Mouse (Mus musculus) heart, embryonic 14.5 days (tissue): ENCODE measurements around the gene Scrn3. TPM values are rescaled to one million over a fixed set of nuclear protein-coding genes. Genes with fewer than 3 reads are reported as not detected.

Experiments used
- ATAC-seq: fragments of 200-750 bp; cut with Nextera tagmentation; 2 replicates; pipeline ENCODE4 v1.8.0; 2017; ENCODE audit warnings: low read depth, moderate TSS enrichment; ENCODE audit not compliant: insufficient number of reproducible peaks, insufficient read depth, low FRiP score
- H3K27ac ChIP-seq, 2 experiments: fragments of 200-500 bp in 1 of 2; fragments of 300-500 bp in 1 of 2; sonication (generic) in 1 of 2; replicated peaks in 1 of 2; 2 replicates each; pipeline ENCODE4 v1.5.1; 2012 to 2014; ENCODE audit warnings: low read depth in 2 of 2, low read length in 2 of 2, control low read depth in 1 of 2, mild to moderate bottlenecking in 1 of 2, mixed read lengths in 1 of 2; ENCODE audit not compliant: control insufficient read depth in 1 of 2, insufficient read depth in 1 of 2
- H3K27me3 ChIP-seq: fragments of 300-500 bp; sonication (generic); 2 replicates; pipeline ENCODE4 v1.6.1; 2014; ENCODE audit warnings: mild to moderate bottlenecking, low read length, control low read depth; ENCODE audit not compliant: control insufficient read depth, insufficient read depth
- H3K36me3 ChIP-seq: fragments of 300-500 bp; sonication (generic); 2 replicates; pipeline ENCODE4 v1.6.1; 2014; ENCODE audit warnings: mild to moderate bottlenecking, control low read depth, low read length, mixed read lengths; ENCODE audit not compliant: control insufficient read depth, insufficient read depth
- H3K4me1 ChIP-seq, 2 experiments: fragments of 200-500 bp in 1 of 2; fragments of 300-500 bp in 1 of 2; sonication (generic) in 1 of 2; 2 replicates each; pipeline ENCODE4 v1.6.1; 2012 to 2014; ENCODE audit warnings: low read length in 2 of 2, control low read depth in 1 of 2, mixed read lengths in 1 of 2; ENCODE audit not compliant: control insufficient read depth in 2 of 2, insufficient read depth in 2 of 2
- H3K4me2 ChIP-seq: fragments of 300-500 bp; sonication (generic); 2 replicates; pipeline ENCODE4 v1.6.1; 2014; ENCODE audit warnings: mild to moderate bottlenecking, low read length
- H3K4me3 ChIP-seq, 2 experiments: fragments of 200-500 bp in 1 of 2; fragments of 300-500 bp in 1 of 2; sonication (generic) in 1 of 2; 2 replicates each; pipeline ENCODE4 v1.5.1; 2012 to 2014; ENCODE audit warnings: low read length in 2 of 2, mild to moderate bottlenecking in 2 of 2, control low read depth in 1 of 2, low read depth in 1 of 2, moderate library complexity in 1 of 2; ENCODE audit not compliant: control insufficient read depth in 1 of 2, insufficient read depth in 1 of 2
- H3K9ac ChIP-seq: fragments of 300-500 bp; sonication (generic); 2 replicates; pipeline ENCODE4 v1.6.1; 2014; ENCODE audit warnings: mild to moderate bottlenecking, low read length
- H3K9me3 ChIP-seq: fragments of 300-500 bp; sonication (generic); 2 replicates; pipeline ENCODE4 v1.6.1; 2016; ENCODE audit warnings: low read length, control low read depth; ENCODE audit not compliant: control insufficient read depth
- WGBS: fragments of 180-500 bp; shearing (Covaris S2); extraction: QIAGEN DNeasy Blood & Tissue Kit; methylation state at CpG from one replicate; pipeline ENCODE4 v1.1.7; 2014; 5-methylcytosine and 5-hydroxymethylcytosine counted together
- polyA plus RNA-seq: library from polyadenylated mRNA; unstranded; fragments of >200 nt; fragmentation: Nextera tagmentation; extraction: Ambion mirVana; gene quantifications from 2 replicates; pipeline ENCODE4 v1.2.1, GENCODE M21; 2014

Gene Scrn3
- polyA plus RNA-seq, 1 experiment from 2014 or later: 13.7 TPM

GRCm38 (mm10) chr2:73348221-73348620, 35.8 kb downstream of the Scrn3 start:
- no peak overlapping the region for H3K4me3 ChIP-seq
- no peak overlapping the region for H3K4me2 ChIP-seq

GRCm38 (mm10) chr2:73351496-73351895, 39.1 kb downstream of the Scrn3 start:
- 43% methylated on average over 5 of the region's 5 CpGs for WGBS
- H3K4me3 ChIP-seq: 0 out of 4 replicates have a peak overlapping the region, but pooled peaks of 1 of the 2 experiments have one; percentile 4
- peak overlapping the region; percentile 44 for H3K4me2 ChIP-seq
- ATAC-seq: no peak
- no peaks in the 10 kb centered on the region for H3K36me3 ChIP-seq
- no peaks in the 10 kb centered on the region for H3K27me3 ChIP-seq
- no peak overlapping the region; a peak in 1 of 4 replicates for H3K27ac ChIP-seq
- H3K9ac ChIP-seq: 0 out of 2 replicates have a peak overlapping the region, but pooled peaks have one; percentile 4
- H3K9me3 ChIP-seq: no peaks in the 10 kb centered on the region
- peaks cover 0 to 14% of the 10 kb centered on the region in 2 experiments; a peak in 2 of 4 replicates for H3K4me1 ChIP-seq

More at GRCm38 (mm10) chr2:73348221-73348620, 35.8 kb downstream of the Scrn3 start:
- 85% methylated on average over 6 of the region's 6 CpGs for WGBS
- no peaks in the 10 kb centered on the region for H3K27me3 ChIP-seq
- H3K9me3 ChIP-seq: no peaks in the 10 kb centered on the region
- H3K4me1 ChIP-seq: peaks cover 0 to 14% of the 10 kb centered on the region in 2 experiments; a peak in 2 of 4 replicates
- ATAC-seq: no peak
- no peaks in the 10 kb centered on the region for H3K36me3 ChIP-seq
- H3K27ac ChIP-seq: no peak overlapping the region
- H3K9ac ChIP-seq: no peak overlapping the region

GRCm38 (mm10) chr2:73351927-73352374, 39.5 kb downstream of the Scrn3 start:
- Histone ChIP-seq H3K9ac (no peak overlapping the region), H3K9me3 (no peaks in the 10 kb centered on the region), H3K27ac (no peak overlapping the region; a peak in 1 of 4 replicates), H3K4me2 (peak overlapping the region; percentile 44), H3K4me3 (0 out of 4 replicates have a peak overlapping the region, but pooled peaks of 1 of the 2 experiments have one; percentile 4), H3K4me1 (peaks cover 0 to 14% of the 10 kb centered on the region in 2 experiments; a peak in 2 of 4 replicates), H3K36me3 (no peaks in the 10 kb centered on the region), H3K27me3 (no peaks in the 10 kb centered on the region)
- no peak; the same call in 1 of the 2 replicates for ATAC-seq
- WGBS: 15% methylated on average over 7 of the region's 7 CpGs

GRCm38 (mm10) chr2:73357004-73357403, 44.6 kb downstream of the Scrn3 start:
- no peak overlapping the region for H3K9ac ChIP-seq
- 73% methylated on average over 18 of the region's 18 CpGs for WGBS
- no peak overlapping the region for H3K27ac ChIP-seq
- no peaks in the 10 kb centered on the region for H3K36me3 ChIP-seq
- H3K4me3 ChIP-seq: no peak overlapping the region
- H3K4me1 ChIP-seq: 0 out of 4 replicates have a peak, but pooled peaks cover 0 to 5% of the 10 kb centered on the region in 2 experiments
- H3K4me2 ChIP-seq: 0 out of 2 replicates have a peak overlapping the region, but pooled peaks have one; percentile 4
- no peaks in the 10 kb centered on the region for H3K27me3 ChIP-seq
- no peaks in the 10 kb centered on the region for H3K9me3 ChIP-seq
- no peak for ATAC-seq

- Histone ChIP-seq H3K4me1 (no peaks in the 10 kb centered on the region), H3K27ac (no peak overlapping the region), H3K27me3 (no peaks in the 10 kb centered on the region), H3K9ac (no peak overlapping the region), H3K36me3 (no peaks in the 10 kb centered on the region), H3K4me3 (no peak overlapping the region), H3K4me2 (no peak overlapping the region), H3K9me3 (no peaks in the 10 kb centered on the region)
- no peak for ATAC-seq
- 82% methylated on average over 5 of the region's 5 CpGs for WGBS
These were observed 47.5 kb downstream of the Scrn3 start for GRCm38 (mm10) chr2:73359941-73360340.

- Histone ChIP-seq H3K36me3 (no peaks in the 10 kb centered on the region), H3K27ac (no peak overlapping the region), H3K4me2 (no peak overlapping the region), H3K9me3 (no peaks in the 10 kb centered on the region), H3K4me3 (no peak overlapping the region), H3K9ac (no peak overlapping the region), H3K27me3 (no peaks in the 10 kb centered on the region), H3K4me1 (no peaks in the 10 kb centered on the region)
- no peak for ATAC-seq
- 88% methylated on average over 2 of the region's 2 CpGs for WGBS
These were observed 48.1 kb downstream of the Scrn3 start for GRCm38 (mm10) chr2:73360536-73360935.

- Histone ChIP-seq H3K27ac (no peak overlapping the region), H3K27me3 (no peaks in the 10 kb centered on the region), H3K4me2 (no peak overlapping the region), H3K9ac (no peak overlapping the region), H3K9me3 (no peaks in the 10 kb centered on the region), H3K36me3 (no peaks in the 10 kb centered on the region), H3K4me3 (no peak overlapping the region), H3K4me1 (no peaks in the 10 kb centered on the region)
- no peak for ATAC-seq
- WGBS: 75% methylated on average over 5 of the region's 5 CpGs
These were observed 51.0 kb downstream of the Scrn3 start for GRCm38 (mm10) chr2:73363448-73363847.
